Mouse (Mus musculus) MEL (cell line): ENCODE results near the gene Tmem176b. TPM values are rescaled to one million over a fixed set of nuclear protein-coding genes. Genes with fewer than 3 reads are reported as not detected.

Source experiments
- DNase-seq: peaks from one replicate; pipeline ENCODE4 v3.0.0; 2011; ENCODE audit warnings: low read depth, low spot score
- H3K27ac ChIP-seq: 2 replicates; pipeline ENCODE4 v1.5.1; 2012; ENCODE audit warnings: low read depth, mild to moderate bottlenecking, control low read depth, low read length, moderate library complexity; ENCODE audit not compliant: control insufficient read depth
- H3K27me3 ChIP-seq, 2 experiments: fragments of 150-350 bp in 1 of 2; sonication (generic) in 1 of 2; 2 replicates each; pipeline ENCODE4 v1.6.1; 2012; ENCODE audit warnings: low read length in 2 of 2, mild to moderate bottlenecking in 2 of 2, improper control_type of control experiment in 1 of 2, moderate library complexity in 1 of 2; ENCODE audit not compliant: insufficient read depth in 2 of 2, control insufficient read depth in 1 of 2
- H3K36me3 ChIP-seq, 2 experiments: 2 replicates each; pipeline ENCODE4 v1.6.1; 2012 to 2014; ENCODE audit warnings: low read length in 2 of 2, improper control_type of control experiment in 1 of 2, inconsistent platforms in 1 of 2, mild to moderate bottlenecking in 1 of 2; ENCODE audit not compliant: insufficient read depth in 2 of 2, control insufficient read depth in 1 of 2
- H3K4me1 ChIP-seq, 2 experiments: fragments of 150-350 bp in 1 of 2; sonication (generic) in 1 of 2; 2 replicates each; pipeline ENCODE4 v1.6.1; 2012; ENCODE audit warnings: low read length in 2 of 2, improper control_type of control experiment in 1 of 2, mild to moderate bottlenecking in 1 of 2; ENCODE audit not compliant: insufficient read depth in 2 of 2, control insufficient read depth in 1 of 2
- H3K4me3 ChIP-seq, 2 experiments: fragments of 150-350 bp in 1 of 2; sonication (generic) in 1 of 2; 2 replicates each; pipeline ENCODE4 v1.5.1; 2012; ENCODE audit warnings: low read depth in 2 of 2, low read length in 2 of 2, mild to moderate bottlenecking in 2 of 2, moderate library complexity in 2 of 2, control low read depth in 1 of 2, improper control_type of control experiment in 1 of 2; ENCODE audit not compliant: control insufficient read depth in 1 of 2, insufficient read depth in 1 of 2
- H3K79me2 ChIP-seq: 2 replicates; pipeline ENCODE4 v1.6.1; 2012; ENCODE audit warnings: mild to moderate bottlenecking, low read length, moderate library complexity; ENCODE audit not compliant: control insufficient read depth, poor library complexity, insufficient read depth
- H3K9ac ChIP-seq: 2 replicates; pipeline ENCODE4 v1.6.1; 2012; ENCODE audit warnings: low read depth, mild to moderate bottlenecking, control low read depth, low read length, moderate library complexity; ENCODE audit not compliant: control insufficient read depth, poor library complexity, severe bottlenecking
- H3K9me3 ChIP-seq: fragments of 150-350 bp; sonication (generic); replicated peaks from 2 replicates; pipeline ENCODE4 v1.6.1; 2012; ENCODE audit warnings: mild to moderate bottlenecking, low read length, improper control_type of control experiment, moderate library complexity; ENCODE audit not compliant: insufficient read depth
- BHLHE40 ChIP-seq: IDR thresholded peaks from 2 replicates; pipeline ENCODE4 v1.6.1; 2012; ENCODE audit warnings: low read depth, mild to moderate bottlenecking, inconsistent platforms, low read length, improper control_type of control experiment, borderline replicate concordance
- CTCF ChIP-seq, 3 experiments: IDR thresholded peaks in 2 of 3; conservative IDR thresholded peaks in 1 of 3; 2 replicates each; pipeline ENCODE4 v1.5.1; 2011 to 2012; ENCODE audit warnings: low read length in 3 of 3, low read depth in 2 of 3, mild to moderate bottlenecking in 2 of 3, improper control_type of control experiment in 1 of 3, inconsistent platforms in 1 of 3, mixed read lengths in 1 of 3, moderate library complexity in 1 of 3; ENCODE audit not compliant: control insufficient read depth in 1 of 3, insufficient read depth in 1 of 3, poor library complexity in 1 of 3, severe bottlenecking in 1 of 3
- ETS1 ChIP-seq: IDR thresholded peaks from 2 replicates; pipeline ENCODE4 v1.6.1; 2012; ENCODE audit warnings: low read depth, mild to moderate bottlenecking, inconsistent platforms, low read length, improper control_type of control experiment, moderate library complexity
- GABPA ChIP-seq: IDR thresholded peaks from 2 replicates; pipeline ENCODE4 v1.6.1; 2012; ENCODE audit warnings: low read depth, mild to moderate bottlenecking, inconsistent platforms, low read length, improper control_type of control experiment, moderate library complexity
- HCFC1 ChIP-seq: IDR thresholded peaks from 2 replicates; pipeline ENCODE4 v1.6.1; 2012; ENCODE audit warnings: low read depth, mild to moderate bottlenecking, inconsistent platforms, low read length, improper control_type of control experiment, moderate library complexity
- MAFK ChIP-seq: IDR thresholded peaks from 2 replicates; pipeline ENCODE4 v1.6.1; 2011; ENCODE audit warnings: low read depth, mild to moderate bottlenecking, low read length, improper control_type of control experiment, borderline replicate concordance
- MAX ChIP-seq: IDR thresholded peaks from 2 replicates; pipeline ENCODE4 v1.6.1; 2011; ENCODE audit warnings: low read length, improper control_type of control experiment
- MXI1 ChIP-seq: IDR thresholded peaks from 2 replicates; pipeline ENCODE4 v1.6.1; 2011; ENCODE audit warnings: mild to moderate bottlenecking, low read depth, low read length, improper control_type of control experiment
- POLR2A ChIP-seq, 2 experiments: IDR thresholded peaks; 2 replicates each; pipeline ENCODE4 v1.6.1; 2011 to 2012; ENCODE audit warnings: low read length in 2 of 2, mild to moderate bottlenecking in 2 of 2, control low read depth in 1 of 2, improper control_type of control experiment in 1 of 2, low read depth in 1 of 2, moderate library complexity in 1 of 2; ENCODE audit not compliant: control insufficient read depth in 1 of 2, insufficient read depth in 1 of 2, poor library complexity in 1 of 2
- POLR2AphosphoS2 ChIP-seq: IDR thresholded peaks from 2 replicates; pipeline ENCODE4 v1.6.1; 2011; ENCODE audit warnings: low read length, improper control_type of control experiment
- POLR2AphosphoS5 ChIP-seq: IDR thresholded peaks from 2 replicates; pipeline ENCODE4 v1.6.1; 2012; ENCODE audit warnings: low read depth, borderline replicate concordance, mild to moderate bottlenecking, inconsistent platforms, low read length, moderate library complexity, mixed read lengths
- RAD21 ChIP-seq: IDR thresholded peaks from 2 replicates; pipeline ENCODE4 v1.6.1; 2011; ENCODE audit warnings: mild to moderate bottlenecking, low read depth, low read length, improper control_type of control experiment
- SMC3 ChIP-seq: IDR thresholded peaks from 2 replicates; pipeline ENCODE4 v1.6.1; 2011; ENCODE audit warnings: low read depth, low read length, improper control_type of control experiment
- TAL1 ChIP-seq: IDR thresholded peaks from 2 replicates; pipeline ENCODE4 v1.6.1; 2012; ENCODE audit warnings: mild to moderate bottlenecking, inconsistent platforms, low read length, moderate library complexity, mixed read lengths
- TBP ChIP-seq: IDR thresholded peaks from 2 replicates; pipeline ENCODE4 v1.8.0; 2011; ENCODE audit warnings: low read depth, low read length, improper control_type of control experiment
- UBTF ChIP-seq: IDR thresholded peaks from 2 replicates; pipeline ENCODE4 v1.6.1; 2012; ENCODE audit warnings: low read depth, mild to moderate bottlenecking, inconsistent platforms, low read length, improper control_type of control experiment, moderate library complexity, borderline replicate concordance; ENCODE audit not compliant: insufficient read depth
- USF1 ChIP-seq: IDR thresholded peaks from 2 replicates; pipeline ENCODE4 v1.6.1; 2014; ENCODE audit warnings: low read depth, mild to moderate bottlenecking, inconsistent platforms, low read length, improper control_type of control experiment, moderate library complexity
- ZC3H11A ChIP-seq: IDR thresholded peaks from 2 replicates; pipeline ENCODE4 v1.6.1; 2012; ENCODE audit warnings: low read depth, mild to moderate bottlenecking, inconsistent platforms, low read length, improper control_type of control experiment
- ZMIZ1 ChIP-seq: IDR thresholded peaks from 2 replicates; pipeline ENCODE4 v1.6.1; 2012; ENCODE audit warnings: low read depth, mild to moderate bottlenecking, inconsistent platforms, low read length, improper control_type of control experiment, moderate library complexity
- ZNF384 ChIP-seq: IDR thresholded peaks from 2 replicates; pipeline ENCODE4 v1.6.1; 2012; ENCODE audit warnings: low read depth, mild to moderate bottlenecking, inconsistent platforms, low read length, improper control_type of control experiment
- polyA plus RNA-seq, 2 experiments: library from polyadenylated mRNA; stranded (reverse) in 1 of 2; unstranded in 1 of 2; fragments of >175 nt in 1 of 2; fragments of >200 nt in 1 of 2; gene quantifications; 2 replicates each; pipeline versions ENCODE4 v1.2.1 to v1.2.4; 2012; ENCODE audit warnings: low replicate concordance in 2 of 2, low read depth in 1 of 2; ENCODE audit not compliant: insufficient read length in 2 of 2, insufficient read depth in 1 of 2, missing spikeins in 1 of 2
- total RNA-seq: library from RNA; depleted of rRNA; stranded (reverse); fragments of 300-350 nt; gene quantifications from 2 replicates; pipeline ENCODE4 v1.2.3, GENCODE M21; 2012

Gene Tmem176b
- total and polyA plus RNA-seq, 3 experiments: 23.0 to 77.0 TPM; not detected in 1

DNA sequence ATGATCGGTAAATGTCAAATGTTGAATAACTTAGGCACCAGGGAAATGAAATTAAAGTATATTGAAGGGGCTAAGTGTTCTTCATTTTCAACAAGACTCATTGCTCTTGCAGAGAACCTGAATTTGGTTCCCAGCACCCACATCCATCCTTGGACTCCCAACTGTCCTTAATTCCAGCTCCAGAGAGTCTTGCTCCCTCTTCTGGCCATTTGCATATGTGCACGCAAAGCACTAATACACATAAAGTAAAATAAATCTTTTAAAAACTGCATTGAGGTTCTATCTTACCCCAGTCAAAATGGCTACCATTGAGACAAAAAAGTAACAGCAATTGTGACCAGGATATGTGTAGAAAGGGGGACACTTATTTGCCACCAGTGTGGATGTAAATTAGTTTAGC lies 12.9 kb upstream of the Tmem176b start:
- DNase-seq: no peak
- no peaks in the 10 kb centered on the region for H3K79me2 ChIP-seq
- H3K27ac ChIP-seq: no peak overlapping the region
- TF ChIP-seq RAD21 (peak; percentile 25), POLR2AphosphoS5 (no peak), SMC3 (peak; percentile 45), CTCF (IDR thresholded peaks at IDR 0.05 in 2 of 3, conservative IDR thresholded peaks at IDR 0.05 in 1 of 3; ENCODE audit: control insufficient read depth in 1 of 3, insufficient read depth in 1 of 3, low read depth in 2 of 3, low read length in 3 of 3, poor library complexity in 1 of 3, severe bottlenecking in 1 of 3) (peak; percentile 26 to 48 (median 31); a peak in 4 of 6 replicates)
- no peak overlapping the region for H3K4me3 ChIP-seq
- no peak overlapping the region for H3K9ac ChIP-seq
- no peaks in the 10 kb centered on the region for H3K27me3 ChIP-seq
- no peaks in the 10 kb centered on the region for H3K9me3 ChIP-seq
- peaks cover 0 to 6% of the 10 kb centered on the region in 2 experiments; a peak in 2 of 4 replicates for H3K4me1 ChIP-seq
- peaks cover 0 to 3% of the 10 kb centered on the region in 2 experiments; a peak in 2 of 4 replicates for H3K36me3 ChIP-seq

DNA sequence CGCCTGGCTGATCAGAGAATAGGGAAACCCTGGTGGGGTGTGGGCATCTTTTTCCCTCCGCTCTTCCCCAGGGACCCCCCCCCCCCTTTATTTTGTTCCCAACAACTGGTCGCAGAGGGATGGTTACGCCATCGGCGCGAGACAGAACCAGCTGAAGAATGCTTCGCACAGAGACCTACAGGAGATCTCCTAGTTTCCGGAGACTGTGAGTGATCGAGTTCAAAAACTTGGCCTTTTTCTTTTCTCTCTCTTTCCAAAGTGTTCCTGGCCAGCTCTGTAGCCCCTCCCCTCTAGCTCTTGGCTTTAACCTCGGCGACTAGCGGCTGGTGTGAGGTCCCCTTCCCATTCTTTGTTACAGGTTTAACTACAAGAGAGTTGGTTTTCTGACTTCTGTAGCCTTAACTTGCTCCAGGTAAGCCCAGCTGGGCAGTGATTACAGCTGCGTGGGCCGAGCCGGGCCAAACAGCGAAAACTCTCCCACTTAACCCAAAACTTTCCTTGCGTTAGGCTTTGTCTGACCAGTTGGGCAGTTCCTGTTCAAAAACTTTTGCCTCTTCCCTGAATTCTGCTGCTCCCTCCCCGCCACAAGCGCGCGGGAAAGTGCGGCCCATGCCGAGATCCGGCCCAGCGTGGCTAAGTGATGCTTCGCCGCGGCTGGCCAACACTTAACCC lies 10.7 kb upstream of the Tmem176b start:
- Histone ChIP-seq H3K36me3 (peaks cover 0 to 3% of the 10 kb centered on the region in 2 experiments; a peak in 2 of 4 replicates), H3K27ac (no peak overlapping the region), H3K4me1 (peaks cover 0 to 6% of the 10 kb centered on the region in 2 experiments; a peak in 2 of 4 replicates), H3K79me2 (no peaks in the 10 kb centered on the region), H3K27me3 (no peaks in the 10 kb centered on the region), H3K4me3 (no peak overlapping the region), H3K9ac (no peak overlapping the region), H3K9me3 (no peaks in the 10 kb centered on the region)
- DNase-seq: no peak
- TF ChIP-seq MAFK (no peak), POLR2AphosphoS2 (no peak), TAL1 (no peak), ETS1 (no peak), ZMIZ1 (no peak), USF1 (no peak), ZC3H11A (no peak), MXI1 (no peak), RAD21 (no peak), GABPA (no peak), HCFC1 (no peak), TBP (no peak), MAX (no peak), BHLHE40 (no peak), ZNF384 (no peak), UBTF (no peak), POLR2A (IDR thresholded peaks at IDR 0.05; ENCODE audit: control insufficient read depth in 1 of 2, insufficient read depth in 1 of 2, low read depth in 1 of 2, low read length in 2 of 2, poor library complexity in 1 of 2) (no peak), SMC3 (no peak)
